Mouse (Mus musculus): ENCODE measurements at regions not wholly inside any gene's neighbourhood (a gene's known extent, or its start where the extent isn't known, plus 50 kb on each side); places are given as distances from the start of the nearest gene placed in this dataset.

GRCm38 (mm10) chr12:110024295-110024694, 254.6 kb upstream of the Dio3 start:
- no peak for TF ChIP-seq CTCF (IDR thresholded peaks at IDR 0.05; ENCODE audit: low read depth)
- no peak for TF ChIP-seq EP300 (optimal IDR thresholded peaks at IDR 0.05)

All from stomach, postnatal 0 days (tissue).